Mouse (Mus musculus) lung, adult 18-20 months (tissue): ENCODE measurements at regions not wholly inside any gene's neighbourhood (a gene's known extent, or its start where the extent isn't known, plus 50 kb on each side); places are given as distances from the start of the nearest gene placed in this dataset.
A peak's percentile ranks its signal among the peaks of the same experiment; 100 is the strongest.

ENCODE experiments used
- DNase-seq, 2 experiments: peaks; one replicate each; pipeline ENCODE4 v3.0.0; 2022; ENCODE audit warnings: mixed read lengths in 2 of 2

DNA sequence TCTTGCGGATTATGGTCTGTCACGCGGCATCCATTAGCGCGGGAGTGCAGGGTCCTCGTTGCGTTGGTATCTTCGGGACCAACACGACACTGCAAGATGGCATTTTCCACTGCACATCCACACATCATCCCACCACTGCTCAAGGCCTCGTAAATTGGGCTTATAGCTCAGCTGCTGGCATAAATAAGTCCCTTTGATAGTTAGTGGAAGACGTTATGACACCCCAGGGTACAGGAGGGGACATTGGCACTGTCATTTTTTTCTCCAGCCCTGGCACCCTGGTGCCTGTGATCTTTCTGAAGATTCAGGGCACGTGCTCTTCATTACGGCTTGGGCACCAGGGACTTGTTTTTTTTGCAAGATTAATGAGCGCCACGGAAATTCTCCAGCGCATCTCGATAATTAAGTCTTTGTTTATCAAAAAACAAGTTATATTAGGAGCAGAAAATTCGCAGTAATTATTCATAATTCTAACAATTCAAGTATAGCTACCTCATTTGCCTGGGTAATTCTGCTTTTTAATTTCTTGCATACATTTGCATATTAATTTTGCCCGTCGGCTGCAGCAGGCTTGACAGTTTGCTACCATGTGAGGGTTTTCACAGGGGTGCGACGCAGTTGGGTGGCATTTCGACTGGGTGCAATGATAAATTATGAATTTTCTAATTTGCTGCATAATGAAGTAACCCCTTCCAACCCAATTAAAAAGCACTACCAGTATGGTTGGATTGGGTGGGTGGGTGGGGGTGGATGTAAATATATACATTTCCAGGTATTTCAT lies 119.1 kb downstream of the Vrk1 start:
- no peak for DNase-seq

DNA sequence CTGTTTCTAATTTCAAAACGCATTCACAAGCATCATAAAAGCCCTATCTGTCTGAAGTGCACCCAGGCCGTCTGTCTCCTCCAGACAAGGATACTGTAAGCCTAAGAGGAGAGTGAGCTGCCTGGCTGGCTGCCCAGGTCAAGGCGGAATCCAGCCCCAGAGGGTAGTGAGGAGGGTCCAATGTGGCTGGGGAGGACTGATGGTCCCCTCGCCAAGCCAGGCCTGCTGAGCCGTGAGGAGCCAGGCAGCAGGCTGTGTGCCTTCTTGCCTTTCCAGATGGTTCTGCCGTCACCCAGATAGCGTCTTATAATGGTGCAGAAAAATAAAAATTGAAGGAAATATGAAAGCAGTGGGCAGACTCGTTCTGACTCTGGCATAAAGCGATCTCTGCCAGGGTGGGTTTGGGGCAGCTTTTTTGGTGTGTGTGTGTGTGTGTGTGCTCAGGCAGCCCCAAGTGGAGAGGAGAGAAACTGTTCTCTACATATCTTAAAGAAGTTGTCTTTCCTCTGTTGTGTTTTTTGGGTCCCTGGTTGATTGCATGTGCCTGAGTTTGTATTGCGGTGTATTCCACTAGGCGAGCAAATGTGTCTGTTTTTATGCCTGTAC lies 120.1 kb downstream of the Vrk1 start:
- DNase-seq, result no peak

DNA sequence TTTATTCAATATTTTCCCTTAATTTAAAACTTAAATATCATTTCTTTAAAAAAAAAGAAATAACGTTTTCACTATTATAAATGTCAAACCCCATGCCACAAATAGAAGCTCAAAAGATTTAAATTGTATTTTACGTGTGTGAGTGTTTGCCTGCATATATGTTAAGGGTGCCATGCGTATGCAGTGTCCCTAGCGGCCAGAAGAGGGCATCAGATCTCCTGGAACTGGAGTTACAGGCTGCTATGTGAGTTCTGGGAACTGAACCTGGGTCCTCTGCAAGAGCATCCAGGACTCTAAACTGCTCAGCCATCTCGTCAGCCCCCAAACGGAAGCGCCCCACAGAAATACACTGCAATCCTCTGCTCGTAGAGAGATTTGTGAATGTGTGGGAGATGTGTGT lies 122.7 kb downstream of the Vrk1 start:
- DNase-seq, result no peak

DNA sequence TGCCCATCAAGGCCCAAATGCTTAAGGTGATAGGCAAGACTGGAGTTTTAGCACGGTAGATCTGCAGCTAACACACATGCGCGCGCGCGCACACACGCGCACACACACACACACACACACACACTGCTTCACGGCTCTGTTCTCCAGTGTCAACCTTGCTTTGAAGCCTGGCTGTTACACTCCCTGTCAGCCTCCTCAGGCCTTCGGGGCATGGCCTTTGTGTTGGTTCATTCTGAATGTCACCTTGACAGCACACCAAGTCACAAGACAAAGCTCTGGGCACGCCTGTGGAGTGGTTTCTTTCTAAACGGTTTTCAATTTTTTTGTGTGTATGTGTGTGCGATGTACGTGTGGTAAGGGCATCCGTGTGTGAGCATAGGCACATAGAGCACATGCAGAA lies 128.4 kb downstream of the Vrk1 start:
- DNase-seq, result no peak

DNA sequence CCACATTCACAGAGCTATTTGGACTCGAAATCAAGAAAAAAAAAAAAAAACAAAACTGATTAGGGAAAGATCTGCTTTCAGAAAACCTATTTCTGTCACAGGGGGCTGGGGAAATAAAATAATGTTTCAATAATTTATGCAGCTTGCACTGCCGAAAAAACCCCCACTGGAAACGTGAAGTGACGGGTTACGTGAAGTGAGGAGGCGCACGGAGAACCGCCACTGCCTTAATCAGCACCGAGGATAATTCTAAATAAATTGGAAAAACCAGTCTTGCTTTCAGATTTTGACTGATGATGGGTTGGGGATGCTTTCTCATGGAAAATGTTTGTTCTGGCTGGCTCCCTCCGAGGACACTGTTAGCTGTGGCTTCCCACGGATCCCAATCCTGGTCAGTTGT lies 129.5 kb downstream of the Vrk1 start:
- no peak for DNase-seq

DNA sequence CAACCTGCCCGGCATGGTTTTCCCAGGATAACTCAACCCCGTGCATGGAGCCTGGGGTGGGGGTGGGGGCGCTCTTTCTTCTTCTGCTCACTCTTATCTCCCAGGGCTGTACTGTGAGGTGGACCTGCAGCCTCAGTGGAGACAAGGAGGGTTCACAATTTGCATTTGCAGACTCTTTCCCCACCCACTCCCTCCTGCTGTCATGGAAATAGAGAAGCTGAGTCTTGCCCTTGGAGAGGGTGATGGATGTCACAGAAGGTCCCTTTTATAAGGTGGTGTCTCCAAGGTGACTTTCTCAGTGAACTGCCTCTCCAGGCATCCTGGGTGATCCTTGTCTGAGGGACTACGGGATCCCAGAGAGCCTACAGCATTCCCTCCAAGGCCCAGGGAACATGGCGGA lies 129.9 kb downstream of the Vrk1 start:
- no peak for DNase-seq

DNA sequence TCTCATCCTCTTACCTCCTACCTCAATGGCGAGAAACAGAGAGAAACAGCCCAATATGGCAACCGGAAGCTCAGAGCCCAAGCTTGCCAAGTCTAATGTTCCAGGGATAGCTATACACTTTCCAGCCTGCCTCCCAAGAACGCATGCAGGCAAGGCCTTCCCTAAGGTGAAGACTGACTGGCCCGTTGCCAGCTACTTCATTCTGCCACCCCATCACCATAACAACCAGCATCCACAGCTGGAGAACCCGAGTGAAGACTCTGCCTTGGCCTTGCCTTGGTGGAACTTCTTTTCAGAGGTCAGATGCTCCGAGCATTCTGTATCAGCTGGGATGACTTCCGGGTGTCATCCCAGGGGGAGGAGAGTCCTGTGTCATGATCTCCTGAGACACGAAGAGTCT lies 130.6 kb downstream of the Vrk1 start:
- DNase-seq, result no peak

DNA sequence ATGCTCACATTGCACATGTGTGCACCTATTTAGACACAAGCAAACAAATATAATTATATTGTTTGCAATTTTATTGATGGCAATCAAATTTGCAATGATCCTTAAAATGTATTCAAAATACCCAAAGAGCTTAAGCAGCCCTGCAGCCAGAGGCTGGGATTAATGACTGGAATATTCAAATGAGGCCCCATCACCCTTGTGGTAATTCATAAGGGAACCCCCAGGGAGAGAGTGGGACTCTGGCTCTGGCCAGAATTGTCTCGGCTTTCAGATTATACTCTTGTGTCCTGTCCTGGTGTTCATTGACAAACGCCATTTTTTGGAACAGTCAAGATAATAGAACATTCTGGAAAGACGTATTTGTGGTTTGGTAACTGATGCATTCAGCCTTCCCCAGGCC lies 133.5 kb downstream of the Vrk1 start:
- no peak for DNase-seq

DNA sequence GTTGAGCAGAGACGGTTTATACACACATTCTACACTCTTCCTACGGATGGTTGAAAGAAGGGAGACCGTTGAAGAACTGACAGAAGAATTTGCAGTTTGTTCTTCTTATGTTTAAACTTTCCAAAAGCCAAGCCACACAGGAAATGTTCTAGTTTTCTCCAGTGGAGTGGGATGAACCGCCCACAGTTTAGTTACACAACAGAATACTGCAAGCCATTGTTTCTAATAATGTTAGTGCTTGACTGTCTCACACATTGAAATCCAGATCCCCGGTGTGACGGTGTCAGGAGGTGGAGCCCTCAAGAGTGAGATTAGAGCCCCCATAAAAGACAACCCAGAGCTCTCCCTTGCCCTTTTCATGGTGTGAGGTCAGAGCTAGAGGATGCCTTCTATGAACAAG lies 146.8 kb downstream of the Vrk1 start:
- no peak for DNase-seq

DNA sequence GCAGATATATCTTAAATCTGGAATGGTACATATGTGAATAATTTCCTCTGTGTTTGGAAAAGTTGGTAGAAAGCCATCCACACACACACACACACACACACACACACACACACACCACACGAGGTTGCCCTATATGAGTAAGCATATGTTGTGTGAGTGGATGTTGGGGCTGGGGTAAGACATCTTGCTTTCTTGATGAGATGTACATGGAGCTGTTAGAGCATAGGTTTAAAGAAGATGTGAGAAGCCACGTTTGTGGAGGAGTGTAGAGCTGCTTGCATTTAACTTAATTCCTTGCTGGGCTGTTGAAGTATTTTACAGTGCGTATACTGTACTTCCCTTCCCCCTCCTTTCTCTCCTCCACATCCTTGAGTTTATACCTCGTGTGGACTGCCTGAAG lies 147.8 kb downstream of the Vrk1 start:
- DNase-seq, result no peak

DNA sequence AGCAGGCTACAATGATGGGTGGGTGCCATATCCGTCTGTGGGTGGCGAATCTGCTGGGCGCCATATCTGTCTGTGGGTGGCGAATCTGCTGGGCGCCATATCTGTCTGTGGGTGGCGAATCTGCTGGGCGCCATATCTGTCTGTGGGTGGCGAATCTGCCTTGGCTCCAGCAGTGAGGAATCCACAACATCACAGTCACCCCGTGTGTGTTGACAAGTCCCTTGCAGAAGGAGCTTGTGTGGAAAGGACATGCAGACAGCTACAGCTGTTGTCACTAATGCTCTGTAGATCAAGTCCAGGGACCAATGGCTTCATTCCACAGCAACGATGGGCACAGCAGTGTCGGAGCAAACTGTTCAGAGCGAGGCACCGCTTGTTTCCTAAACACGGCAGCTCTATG lies 148.6 kb downstream of the Vrk1 start:
- DNase-seq, result no peak

DNA sequence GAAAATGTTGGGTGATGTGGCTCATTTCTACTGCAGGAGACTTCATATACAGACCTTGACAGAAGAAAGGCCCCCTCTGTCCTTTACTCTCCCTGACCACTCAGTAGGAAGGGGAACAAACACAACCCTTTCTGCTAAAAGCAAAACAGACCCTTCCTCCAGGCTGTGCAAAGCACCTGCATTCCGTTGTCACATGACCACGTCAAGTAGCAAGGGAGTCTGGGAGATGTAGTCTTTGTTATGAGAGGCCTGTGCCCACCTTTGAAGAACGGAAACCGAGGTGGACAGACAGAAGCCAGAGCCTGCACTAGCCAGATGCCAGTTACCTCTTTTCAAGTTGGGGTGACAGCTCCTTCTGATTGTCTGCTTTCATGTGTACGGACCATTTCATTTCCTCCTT lies 161.3 kb downstream of the Vrk1 start:
- DNase-seq, result no peak

DNA sequence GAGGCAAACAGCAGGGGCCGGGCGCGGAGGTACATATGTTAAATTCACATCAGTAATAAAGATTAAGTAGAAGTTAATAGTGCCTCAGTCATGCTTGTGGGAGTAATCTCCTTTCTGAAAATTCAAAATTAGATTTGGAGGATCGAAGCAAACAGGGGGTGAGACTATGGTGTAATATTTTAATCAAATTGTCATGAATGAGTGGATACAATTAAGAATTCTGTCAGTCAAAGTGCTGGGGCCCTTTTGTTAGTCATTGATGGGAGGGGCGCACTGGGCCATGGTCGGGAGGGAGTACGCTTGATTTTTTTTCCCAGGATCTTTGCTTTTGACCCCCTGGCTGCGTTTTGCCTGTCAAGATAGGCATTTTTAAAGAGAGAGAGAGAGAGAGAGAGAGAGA lies 163.2 kb downstream of the Vrk1 start:
- DNase-seq, result no peak

DNA sequence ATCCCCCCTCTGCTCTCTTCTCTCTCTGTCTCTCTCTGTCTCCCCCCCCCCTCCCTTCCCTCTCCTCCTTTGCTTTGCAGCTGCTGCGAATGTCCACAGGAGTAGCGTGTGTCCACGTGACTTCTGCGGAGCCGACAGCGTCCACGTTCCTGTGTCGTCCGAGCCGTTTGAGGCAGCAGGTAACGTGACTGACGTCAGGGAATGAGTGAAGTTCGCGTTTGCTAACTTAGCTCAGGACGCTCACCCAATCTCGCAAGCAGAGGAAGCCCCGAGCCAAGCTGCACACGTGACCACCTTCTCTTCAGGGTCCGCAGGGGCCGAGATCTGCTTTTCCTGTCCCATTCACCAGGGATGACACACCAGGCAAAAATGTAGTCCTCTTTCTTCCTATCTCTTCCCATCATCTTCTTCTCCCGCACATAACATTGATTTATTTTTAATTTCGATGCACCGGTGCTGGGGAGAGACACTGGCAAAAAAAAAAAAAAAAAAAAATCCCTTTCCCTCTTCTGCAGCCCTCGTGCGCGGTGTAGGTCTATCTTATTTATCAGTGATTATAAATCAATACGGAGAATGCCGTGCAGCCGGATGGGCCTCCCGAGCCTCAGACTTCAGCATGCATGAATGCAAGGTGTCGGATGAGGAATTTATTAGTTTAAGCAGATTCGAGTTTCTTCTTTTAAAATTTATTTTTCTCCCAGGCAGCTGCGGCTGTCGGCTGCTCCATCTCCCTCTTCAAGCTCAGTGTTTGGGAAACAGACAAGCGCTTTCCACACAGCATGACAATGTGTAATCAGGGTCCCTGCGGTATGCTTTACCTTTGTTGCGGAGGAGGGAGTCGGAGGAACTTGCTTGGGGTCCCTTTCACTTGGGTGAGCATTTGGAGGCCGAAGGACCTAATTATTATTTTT lies 164.3 kb downstream of the Vrk1 start:
- peak; percentile 11 to 19 for DNase-seq

DNA sequence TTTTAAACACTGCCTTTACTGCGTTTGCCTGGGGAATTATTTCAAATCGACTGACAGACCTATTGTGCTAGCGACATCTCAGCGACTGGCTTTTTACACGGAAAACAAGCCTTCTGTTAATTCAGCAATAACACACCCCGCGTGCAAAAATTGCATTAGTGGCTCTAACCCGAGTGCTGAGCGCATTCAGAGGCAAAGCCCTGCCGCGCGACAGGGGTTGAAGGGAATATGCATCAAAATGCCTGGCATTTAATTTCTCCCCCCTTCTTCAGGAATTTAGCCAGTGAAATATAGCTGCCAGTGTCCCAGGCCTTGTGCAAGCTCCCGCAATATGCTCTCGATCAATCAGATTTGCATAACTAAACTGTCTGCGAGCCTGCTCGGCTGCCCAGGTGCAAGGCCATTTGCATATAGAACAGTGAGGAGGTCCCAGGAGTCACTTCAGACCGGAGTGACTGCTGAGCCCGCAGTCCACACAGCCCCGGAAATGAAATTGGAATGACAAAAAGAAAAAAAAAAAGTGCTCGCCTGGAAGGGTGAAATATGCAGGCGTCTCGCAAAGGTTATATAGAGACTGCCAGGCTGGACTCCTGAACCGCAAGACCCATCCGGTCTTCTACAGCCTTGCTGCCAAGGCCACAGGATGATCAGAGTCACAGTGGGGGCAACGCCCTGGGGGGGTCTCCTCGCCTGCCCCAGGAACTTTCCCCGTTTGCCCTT lies 165.1 kb downstream of the Vrk1 start:
- peak in 1 of 2 experiments; percentile 11 for DNase-seq

DNA sequence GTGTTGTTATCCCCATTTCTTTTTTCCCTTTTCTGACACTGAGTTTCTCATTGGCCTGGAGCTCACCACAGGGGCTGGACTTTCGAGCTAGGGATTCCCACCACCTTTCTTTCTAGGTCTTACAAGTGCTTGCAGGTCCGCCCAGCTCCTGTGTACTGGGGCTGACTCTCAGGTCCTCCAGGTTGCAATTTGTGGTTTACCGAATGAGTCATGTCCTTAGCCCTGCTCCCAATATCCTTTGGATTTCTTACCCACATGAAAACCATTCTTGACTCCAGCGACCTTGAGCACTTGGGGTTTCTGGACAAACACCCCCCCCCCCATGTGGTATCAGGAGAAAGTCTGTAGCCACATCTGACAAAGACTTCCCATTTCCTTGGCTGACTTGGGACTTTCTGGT lies 167.3 kb downstream of the Vrk1 start:
- peak in 1 of 2 experiments; percentile 20 for DNase-seq

DNA sequence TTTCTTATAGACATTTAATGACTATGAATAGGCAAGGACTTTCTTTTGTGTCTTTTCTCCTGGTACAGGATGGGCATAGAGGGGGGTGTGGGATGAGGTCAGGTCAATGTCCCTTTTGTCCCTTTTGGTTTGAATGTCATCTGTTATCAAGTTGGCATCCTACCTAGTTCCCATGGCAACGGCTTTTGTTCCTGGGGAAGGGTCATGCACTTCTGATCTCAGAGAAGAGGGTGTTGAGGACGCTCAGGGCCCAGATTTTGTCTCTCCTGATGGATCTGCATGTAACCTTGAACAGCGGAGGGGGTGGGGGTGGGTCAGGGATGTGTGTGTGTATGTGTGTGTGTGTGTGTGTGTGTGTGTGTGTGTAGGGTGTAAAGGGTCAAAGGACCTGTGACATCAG lies 167.8 kb downstream of the Vrk1 start:
- DNase-seq, result no peak

DNA sequence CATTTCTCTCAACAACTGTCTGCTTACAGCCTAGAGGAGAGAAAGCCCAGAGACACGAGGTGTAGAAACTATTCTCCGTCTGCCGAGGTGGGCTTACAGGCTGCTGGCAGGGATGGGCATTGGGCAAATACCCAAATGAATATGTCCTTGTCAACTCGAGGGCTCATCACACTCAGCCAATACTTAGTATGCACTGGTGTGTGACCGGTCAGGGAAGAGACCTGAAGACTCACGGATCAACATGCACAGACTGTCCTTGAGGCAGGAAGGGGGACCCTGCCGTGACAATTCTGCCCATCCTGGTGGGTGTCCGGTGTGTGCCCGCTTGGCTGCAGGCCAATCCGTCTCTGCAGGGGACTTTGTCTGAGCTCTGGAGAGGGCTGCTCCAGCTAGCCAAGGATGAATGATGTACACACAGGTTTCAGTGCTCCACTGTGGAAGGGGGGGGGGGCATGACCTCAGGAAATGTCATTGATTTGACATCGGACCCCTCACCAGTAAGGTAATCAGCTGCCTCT lies 168.7 kb downstream of the Vrk1 start:
- no peak for DNase-seq

DNA sequence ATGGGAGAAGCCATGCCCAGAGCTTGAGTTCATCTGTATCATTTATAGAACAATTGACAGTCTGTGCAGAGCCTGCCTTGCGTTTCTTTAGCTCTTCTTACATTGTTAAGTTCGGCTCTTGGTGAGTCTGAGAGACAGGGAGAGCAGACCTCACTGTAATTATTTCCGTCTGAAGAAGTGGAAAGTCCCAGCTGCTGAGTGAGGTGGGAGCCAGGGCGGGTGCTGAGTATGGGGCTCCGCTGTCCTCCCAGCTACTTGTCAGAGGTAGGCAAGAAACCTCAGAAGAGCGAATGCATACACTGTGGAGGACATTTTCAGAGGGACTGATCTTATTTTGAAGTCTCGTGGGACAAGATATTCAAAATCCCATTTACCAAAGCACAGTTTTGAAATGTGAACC lies 172.9 kb downstream of the Vrk1 start:
- DNase-seq, result no peak

DNA sequence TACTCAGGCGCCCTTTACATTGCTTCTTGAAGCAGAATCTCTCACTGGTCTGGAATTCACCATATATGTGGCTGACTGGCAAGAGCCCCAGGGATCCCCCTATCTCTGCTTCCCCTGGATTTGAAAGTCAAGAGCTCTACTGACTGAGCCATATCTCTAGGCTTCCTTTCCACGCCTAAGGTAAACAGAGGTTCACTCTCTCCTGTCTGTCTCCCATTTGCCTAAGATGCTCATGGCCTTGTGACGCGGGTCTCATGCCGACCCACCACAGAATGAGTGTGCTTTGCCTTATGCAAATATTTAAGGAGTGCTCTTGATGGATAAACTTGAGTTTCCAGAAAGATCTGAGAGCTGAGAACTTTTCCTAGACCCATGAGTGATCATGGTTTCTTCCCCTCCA lies 173.9 kb downstream of the Vrk1 start:
- no peak for DNase-seq

DNA sequence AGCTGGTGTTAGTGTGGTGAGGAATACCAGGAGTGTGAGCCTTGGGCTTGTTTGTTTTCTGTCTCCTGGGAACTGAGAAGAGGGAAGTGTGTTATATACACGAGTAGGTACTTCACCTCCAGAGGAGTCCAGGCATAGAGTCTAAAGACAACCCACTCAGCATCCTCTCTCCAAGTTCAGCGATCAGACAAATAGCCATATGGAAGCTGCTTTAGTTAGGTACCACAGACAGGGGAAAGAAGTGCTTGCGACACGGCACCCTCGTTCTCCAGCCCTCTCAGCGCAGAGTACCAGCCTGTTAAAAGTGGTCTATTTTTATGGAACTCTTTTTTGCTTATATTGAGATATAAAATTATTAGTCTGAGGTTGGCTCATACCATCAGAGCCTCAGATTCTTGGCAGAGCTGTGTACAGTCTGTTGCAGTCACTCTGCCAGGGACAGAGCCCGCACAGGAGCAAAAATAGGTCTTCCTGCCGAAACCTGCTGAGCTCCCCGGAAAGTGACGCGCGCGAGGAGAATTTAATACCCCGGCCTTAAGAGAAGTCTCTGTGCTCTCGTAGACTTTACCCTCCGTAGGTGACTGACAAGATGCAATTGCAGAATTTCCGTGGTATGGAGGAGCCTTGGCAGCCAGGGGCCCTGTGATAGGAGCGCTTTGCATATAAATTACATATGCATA lies 175.5 kb downstream of the Vrk1 start:
- peak in 1 of 2 experiments; percentile 23 for DNase-seq

DNA sequence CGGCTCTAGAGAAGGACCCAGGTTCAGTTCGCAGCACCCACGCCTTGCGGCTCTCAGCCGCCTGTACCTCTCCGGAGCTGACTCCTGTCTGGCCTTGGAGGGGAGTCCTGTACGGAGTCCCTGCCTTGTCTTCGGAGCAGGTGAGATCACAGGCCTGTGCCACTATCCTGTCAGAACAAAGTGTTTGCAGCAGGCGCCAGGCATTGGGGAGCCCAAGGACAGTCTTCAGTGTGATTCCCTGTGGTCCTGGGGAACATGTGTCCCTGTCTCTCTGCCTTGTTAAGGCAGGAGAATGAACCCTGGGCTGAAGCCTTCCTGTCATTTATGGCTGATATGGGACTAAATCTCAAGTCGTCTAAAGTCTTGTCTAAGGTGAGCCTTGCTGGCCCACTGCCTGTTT lies 176.5 kb downstream of the Vrk1 start:
- no peak for DNase-seq
